Mouse (Mus musculus) spleen, postnatal 4 days (tissue): ENCODE measurements around the gene Fgf8.

Experiments
- DNase-seq, 2 experiments: peaks; one replicate each; pipeline ENCODE4 v3.0.0; 2022; ENCODE audit warnings: low spot score in 2 of 2

Fgf8 gene

DNA sequence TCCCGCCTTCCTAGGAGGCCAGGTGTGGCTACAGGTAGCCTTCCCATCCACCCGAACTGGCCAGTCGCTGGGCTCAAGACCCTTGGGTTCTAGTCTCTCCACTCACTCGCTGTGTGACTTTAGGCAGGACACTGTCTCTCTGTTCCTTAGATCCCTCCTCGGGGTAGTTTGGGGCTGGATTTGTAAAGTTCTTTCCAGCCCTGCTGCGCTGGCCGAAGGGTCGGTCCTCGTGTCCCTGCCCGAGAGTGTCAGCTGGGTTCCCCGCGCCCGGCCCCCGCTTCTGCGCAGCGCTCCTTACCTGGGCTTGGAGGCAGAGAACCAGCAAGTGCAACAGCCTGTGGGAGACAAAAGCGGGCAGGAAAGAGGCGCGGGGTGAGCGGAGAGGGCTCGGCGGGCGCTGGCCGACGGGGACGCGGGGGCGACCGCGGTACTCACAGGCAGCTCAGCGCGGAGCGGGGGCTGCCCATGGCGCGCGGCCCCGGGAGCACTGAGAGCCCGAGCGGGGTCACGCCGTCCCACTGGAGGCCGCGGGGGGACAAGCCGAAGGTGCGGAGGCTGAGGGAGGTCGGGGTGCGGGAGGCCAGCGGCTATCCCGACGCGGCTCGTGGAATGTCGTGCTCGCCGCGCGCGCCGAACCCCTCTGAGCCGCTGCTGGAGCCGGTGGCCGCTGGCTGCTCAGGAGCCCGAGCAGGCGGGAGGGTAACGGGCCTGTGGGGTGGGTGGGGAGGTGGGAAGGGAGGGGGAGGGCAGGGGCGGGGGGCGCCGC is at the start of gene Fgf8:
Fgf8 (minus strand) TSS at position 698 of the 766 bp plus-strand sequence.
- DNase-seq = no peak

DNA sequence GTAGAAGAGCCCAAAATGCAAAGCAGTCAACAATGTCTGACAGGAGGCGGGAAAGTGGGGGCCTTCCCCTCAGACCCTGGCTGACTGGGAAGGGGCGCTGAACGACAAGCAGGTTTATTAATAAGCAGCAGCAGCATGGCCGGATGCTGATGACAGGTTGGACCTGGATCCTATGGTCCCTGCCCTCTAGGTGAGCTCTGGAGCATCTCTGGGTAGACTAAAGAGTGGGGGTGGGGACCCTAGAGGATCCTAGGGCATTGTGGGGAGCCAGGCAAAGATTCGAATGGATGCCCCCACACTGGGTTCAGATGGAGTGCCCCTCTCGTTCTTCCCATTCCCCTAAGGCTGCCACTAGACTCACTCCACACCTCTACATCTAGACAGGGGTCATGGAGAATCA is 49.7 kb upstream of the Fgf8 start:
- DNase-seq = no peak

DNA sequence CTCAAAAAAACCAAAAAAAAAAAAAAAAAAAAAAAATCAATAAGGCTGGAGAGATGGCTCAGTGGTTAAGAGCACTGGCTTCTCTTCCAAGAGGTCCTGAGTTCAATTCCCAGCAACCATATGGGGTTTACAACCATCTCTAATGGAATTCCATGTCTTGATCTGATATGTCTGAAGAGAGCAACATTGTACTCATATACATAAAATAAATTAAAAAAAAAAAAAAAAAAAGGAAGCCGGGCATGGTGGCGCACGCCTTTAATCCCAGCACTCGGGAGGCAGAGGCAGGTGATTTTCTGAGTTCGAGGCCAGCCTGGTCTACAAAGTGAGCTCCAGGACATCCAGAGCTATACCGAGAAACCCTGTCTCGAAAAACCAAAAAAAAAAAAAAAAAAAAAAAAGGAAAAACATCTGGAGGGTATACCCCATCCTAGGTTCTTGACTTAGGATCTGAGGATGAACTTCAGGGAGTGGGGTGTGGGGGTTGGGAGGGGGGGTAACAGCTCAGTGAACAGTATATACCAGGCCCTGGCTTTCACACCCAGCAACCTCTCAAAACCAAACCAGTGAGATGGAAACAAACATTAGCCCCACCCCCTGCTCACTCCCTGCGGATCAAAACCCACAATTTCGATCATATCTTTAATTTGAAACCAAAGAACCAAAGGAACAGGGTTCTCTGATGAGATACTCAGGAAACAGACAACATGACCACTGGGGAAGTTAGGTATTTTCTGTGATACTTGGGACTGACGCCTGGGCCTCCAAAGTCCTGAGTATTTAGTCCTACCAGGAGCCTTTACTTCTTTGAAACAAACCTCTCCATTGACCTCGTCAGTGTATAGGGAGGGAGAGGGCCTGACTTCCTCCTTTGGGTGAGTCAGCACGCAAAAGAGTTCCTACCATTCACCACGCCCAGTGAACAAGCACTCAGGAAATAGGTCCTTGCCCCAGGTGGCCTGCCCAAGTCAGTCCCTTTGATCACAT is 47.5 kb upstream of the Fgf8 start:
- peak in 1 of 2 experiments; percentile 54 for DNase-seq

DNA sequence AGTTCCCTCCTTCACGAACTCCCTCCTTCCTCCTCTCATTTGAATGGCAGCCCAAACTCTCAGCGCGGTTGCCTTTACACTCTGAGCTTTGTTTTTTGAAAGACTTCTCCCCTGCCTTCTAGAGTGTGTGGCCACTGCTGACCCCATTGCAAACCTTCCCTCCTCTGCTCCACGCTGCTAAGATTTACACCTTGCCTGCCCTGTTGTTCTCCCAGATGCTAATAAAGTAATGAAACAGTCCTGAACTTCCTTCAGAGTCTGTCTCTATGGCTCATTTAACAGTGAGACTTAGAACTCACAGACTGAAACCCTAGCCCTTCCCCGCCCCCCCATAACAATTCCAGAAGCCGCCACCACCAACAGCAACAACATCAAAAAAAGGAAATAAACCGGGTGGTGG is 46.6 kb upstream of the Fgf8 start:
- no peak for DNase-seq

DNA sequence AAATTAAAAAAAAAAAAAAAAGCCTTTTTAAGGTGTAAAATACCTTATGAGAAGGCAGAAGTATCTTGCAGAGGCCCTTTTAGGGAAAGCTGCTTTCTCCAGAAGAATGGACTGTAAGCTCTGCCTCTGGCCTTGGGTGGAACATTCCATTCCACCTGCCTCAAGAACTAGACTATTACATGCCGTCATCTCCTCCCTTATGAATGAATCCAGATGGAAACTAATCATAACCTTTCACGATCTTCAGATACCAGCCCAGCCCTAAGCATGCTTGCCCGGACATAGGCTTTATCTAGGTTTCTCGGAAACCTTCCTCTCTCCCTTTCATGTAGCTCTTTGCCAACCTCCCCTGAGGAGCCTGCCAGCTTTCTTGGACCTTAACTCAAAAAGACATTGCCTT is 45.6 kb upstream of the Fgf8 start:
- DNase-seq = no peak

DNA sequence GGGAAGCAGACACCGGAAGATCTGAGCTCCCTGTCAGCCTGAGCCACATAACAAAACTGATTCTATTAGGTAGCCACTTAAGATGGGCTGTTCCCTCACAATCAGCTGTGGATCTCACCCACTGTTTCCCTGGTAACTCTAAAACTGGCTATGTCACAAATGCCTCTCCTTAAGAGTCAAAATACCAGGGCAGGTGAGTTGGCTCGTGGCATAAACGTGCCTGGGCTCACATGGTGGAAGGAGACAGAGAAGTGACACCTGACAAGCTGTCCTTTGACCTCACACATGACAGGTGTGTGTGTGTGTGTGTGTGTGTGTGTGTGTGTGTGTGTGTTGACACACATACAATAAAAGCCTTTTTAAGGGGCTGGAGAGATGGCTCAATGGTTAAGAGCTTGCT is 44.7 kb upstream of the Fgf8 start:
- no peak for DNase-seq

DNA sequence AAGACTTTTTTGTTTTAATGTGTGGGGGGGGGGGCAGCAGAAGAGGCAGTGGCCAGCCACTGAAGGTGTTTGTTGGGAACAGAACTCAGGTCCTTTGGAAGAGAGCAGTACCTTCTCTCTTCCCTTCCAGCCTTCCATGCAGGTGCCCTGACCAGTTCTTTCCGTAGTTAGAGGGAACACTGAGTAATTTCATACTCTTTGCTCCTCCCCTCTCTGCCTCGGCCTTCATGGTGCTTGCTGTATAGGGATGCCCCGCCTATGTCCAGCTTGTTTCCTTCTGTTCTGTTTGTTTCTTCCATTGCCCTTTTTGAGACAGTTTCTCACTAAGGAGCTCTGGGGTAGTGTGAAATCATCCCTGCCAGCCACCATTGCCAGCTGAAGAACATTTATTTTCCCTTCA is 42.8 kb upstream of the Fgf8 start:
- DNase-seq = no peak

DNA sequence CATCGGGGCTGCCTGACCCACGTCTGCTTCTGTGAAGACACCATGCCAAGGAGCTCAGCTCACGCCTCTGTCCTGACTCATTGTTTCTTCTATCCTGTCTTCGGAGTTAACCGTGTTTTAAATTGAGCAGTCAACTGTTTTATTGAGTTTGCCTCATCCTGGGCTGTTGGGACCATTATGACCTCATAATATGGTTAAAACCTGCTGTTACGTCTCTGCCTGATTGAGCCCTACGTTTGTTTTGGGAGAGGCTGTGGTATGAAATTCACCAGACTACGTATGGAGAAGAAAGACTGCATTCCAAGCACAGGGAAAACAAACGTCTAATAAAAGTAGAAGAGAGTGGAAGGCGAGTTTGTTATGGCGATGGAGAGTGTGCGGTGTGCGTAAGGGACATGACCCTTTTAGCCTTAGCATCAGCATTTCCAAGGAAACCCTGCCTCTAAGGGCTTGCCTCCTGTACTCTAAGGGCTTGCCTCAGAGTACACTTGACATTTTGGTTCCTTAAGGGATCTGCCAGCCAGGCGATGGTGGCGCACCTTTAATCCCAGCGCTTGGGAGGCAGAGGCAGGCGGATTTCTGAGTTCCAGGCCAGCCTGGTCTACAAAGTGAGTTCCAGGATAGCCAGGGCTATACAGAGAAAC is 41.3 kb upstream of the Fgf8 start:
- DNase-seq = no peak

DNA sequence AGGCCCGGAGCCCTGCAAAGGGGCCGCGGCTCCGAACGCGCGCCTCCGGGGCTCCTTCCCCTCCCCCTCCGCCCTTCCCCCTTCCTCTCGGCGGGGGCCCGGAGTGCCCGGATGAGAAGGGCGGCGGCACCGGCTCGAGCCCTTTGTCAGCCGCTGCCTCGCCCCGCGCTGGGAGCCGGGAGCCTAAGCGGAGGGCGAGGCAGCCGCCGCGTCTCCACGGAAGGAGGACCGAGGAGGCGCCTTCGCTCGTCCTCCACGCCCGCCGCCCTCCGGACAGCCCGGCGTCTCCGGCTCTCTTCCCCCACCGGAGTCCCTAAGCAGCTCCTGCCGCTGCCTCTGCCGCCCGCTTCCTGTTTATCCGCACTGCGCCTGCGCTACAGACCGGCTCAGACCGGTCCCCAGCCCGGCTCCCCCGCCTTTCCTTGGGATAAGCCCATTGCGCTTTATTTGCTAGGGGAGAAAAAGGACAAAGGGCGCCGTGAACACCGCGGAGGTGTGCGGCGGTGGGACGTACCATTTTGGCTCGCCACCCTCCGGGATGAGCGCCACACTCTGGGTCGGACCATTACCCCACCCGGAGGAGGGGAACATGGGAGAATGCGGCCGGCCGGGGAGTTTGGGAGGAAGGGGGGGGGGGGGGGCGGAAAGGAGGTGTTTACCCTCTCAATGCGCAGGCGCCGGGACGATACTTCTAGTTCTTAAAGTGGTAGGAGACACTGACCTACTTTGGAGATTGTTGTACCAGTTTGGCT is 40.6 kb upstream of the Fgf8 start, which contains the start of gene Mgea5:
Mgea5 (minus strand) TSS at position 657 of the 752 bp plus-strand sequence.
- peak; percentile 98 to 99 for DNase-seq

DNA sequence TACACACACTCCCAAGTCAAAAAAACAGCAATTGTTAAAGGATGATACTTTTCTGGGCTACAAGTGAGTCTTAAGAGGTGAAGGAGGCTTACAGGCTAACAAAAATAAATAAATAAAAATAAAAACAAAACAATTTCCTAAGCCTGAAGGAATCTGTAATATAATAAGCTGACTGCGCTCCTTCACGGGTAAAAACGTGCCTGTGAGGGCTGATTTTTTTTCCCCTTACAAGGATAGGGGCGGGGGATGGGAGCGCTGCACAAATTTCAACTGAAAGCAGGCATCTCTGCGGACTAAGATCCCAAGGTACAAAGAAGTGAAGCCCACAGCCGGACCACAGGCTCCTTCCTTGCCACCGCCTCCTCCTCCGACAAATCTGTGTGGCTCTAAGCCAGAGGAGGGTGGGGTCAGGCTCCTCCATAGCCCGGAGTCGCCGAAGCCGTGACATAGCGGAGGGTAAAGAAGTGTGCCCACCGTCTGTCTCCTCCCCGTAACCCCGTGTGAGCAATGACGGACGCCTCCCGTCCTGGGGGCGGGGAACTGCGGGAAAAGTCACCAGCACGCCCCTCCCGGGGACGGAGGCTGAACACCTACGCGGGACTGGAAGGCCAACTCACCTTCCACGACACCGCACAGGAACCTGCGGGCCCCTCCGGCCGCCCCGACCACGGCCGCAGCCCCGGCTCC is 39.7 kb upstream of the Fgf8 start:
- DNase-seq = peak; percentile 78 to 86

DNA sequence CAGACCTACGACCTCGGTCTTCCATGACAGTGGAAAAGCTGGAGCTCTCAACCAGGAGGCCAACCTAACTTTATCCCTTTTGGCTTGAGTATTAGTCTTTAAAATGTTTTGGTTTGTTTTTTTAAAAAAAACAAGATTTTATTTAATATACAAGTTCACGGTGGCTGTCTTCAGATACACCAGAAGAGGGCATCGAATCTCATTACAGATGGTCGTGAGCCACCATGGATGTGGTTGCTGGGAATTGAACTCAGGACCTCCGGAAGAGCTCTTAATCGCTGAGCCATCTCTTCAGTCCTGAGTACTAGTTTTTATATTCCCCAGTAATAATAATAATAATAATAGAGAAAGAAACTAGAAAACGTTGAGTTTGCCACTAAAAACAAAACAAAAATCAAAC is 39.0 kb upstream of the Fgf8 start:
- no peak for DNase-seq

DNA sequence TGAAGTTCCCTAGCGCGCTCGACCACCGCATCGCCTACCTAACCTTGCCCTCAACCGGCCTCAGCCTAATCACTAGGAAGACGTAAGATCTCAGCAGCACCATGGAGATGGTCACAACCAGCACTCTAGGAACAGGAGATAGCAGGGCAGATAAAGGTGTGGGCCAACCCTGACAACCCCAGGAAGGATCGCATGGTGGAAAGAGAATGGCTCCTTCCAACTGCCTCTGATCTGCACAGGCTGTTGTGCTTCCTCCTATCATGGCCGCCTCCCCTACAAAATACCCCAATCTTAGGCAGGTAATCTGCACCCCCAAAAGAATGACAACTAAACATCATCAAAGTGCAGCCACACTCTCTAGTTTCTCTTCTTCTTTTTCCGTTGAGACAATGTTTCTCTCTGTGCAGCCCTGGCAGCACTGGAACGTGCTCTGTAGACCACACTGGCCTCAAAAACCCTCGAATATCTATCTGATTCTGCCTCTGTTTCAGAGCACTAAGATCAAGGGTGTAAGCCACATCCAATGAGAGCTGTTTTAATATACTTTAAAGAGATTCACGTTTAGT is 37.7 kb upstream of the Fgf8 start:
- DNase-seq = no peak

DNA sequence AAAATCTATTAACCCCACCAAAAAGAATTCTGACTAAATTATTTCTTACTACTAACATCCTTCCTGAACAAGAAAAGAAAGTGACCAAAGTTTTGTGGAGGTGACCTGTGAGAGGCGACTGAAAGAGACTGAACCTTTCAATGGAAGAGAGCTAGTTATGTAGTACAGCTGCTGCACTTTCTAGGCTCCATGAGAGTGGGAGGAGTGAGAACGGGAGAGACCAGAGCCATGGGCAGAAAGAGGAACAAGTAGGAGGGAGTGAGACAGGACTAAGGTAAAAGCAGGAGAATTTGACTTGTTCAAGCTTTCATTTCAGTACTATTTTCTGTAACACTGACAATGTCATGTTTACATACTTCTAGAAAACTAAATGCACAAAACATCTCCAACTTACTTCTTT is 32.8 kb upstream of the Fgf8 start:
- no peak for DNase-seq

DNA sequence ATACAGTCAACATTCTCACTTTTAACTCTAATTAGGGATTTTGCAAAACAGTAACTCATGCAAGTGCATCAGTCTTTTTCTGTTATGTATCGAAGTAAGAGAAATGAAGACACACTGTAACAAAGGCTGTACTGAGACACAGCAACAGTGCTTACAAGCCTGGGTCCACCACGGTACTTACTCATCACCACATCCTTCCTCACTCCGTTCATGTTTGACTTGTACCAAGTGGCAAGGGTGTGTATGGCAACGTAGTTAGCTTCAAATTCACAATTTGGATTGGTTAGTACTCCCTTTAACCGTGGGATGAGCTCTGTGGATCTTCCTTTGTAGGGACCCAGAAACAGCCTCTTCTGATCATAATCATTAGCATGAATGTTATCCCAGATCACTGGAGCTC is 28.8 kb upstream of the Fgf8 start:
- no peak for DNase-seq

DNA sequence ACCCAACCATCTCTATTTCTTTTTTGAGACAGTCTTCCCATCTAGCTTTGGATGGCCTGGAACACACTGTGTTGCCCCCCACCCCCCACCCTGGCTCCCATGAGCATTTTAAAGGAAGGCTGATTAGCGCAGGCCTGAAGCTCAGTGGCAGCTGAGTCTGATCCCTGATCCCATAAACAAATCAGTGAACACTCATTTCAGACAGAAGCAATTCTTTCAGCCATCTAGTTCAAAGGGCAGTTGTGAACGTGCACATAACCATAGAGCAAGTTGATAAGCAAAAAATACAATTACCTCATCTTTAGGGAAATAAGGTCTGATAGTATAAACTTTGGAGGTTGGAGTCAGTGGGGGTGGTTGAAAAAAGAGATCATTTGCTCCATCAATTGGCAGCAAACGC is 18.1 kb upstream of the Fgf8 start:
- no peak for DNase-seq

DNA sequence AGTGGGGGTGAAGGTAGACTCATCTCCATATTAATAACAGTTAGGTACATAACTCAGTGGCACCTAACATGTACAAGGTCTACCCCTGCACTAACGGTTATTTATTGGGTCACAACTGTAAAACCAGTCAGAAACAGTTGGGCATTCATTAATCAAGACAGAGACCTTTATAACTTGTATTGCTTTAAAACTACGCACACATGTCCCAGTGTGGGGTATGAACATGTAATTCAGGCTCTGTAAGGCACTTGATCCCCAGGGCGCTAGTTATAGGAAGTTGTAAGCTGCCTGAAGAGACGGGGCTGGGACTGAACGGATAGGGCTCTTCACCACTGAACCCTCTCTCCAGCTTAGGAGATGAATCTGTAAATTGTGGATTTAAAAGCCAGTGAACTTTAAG is 16.0 kb upstream of the Fgf8 start:
- DNase-seq = no peak

DNA sequence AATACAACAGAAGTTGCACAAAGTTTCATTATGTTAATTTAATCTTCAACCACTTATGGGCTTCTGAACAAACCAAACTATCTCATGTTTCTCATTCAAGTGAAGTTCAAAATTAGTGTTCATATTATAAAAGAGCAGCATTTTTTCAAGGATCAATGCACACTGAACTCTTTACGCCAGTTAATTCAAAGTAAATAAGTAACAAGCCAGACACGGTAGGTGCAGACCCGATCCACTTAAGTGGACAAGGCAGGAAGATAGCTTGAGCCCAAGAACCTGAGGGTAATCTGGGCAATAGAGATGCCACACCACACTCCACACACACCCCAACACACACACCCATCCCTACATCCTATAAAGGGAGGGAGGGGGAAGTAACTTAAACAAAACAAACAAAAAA is 10.8 kb upstream of the Fgf8 start:
- DNase-seq = no peak

DNA sequence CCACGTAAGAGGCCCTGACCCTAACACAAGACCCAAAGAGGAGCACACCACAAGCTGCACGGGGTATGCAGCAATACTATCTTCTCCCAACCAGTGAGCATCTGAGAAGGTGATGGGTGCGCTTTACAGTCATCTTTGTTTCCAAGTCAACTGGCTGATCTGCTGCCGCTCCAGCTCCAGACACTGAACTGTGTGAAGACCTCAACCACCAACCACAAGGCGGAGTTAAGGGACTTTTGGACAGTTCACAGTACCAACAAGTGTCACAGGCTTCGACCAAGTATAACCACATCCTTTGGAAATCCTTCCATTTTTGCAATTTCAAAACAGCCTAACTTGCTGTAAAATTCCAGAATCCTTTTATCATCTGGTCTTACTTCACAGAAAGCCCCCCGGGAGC is 9.2 kb upstream of the Fgf8 start:
- no peak for DNase-seq

DNA sequence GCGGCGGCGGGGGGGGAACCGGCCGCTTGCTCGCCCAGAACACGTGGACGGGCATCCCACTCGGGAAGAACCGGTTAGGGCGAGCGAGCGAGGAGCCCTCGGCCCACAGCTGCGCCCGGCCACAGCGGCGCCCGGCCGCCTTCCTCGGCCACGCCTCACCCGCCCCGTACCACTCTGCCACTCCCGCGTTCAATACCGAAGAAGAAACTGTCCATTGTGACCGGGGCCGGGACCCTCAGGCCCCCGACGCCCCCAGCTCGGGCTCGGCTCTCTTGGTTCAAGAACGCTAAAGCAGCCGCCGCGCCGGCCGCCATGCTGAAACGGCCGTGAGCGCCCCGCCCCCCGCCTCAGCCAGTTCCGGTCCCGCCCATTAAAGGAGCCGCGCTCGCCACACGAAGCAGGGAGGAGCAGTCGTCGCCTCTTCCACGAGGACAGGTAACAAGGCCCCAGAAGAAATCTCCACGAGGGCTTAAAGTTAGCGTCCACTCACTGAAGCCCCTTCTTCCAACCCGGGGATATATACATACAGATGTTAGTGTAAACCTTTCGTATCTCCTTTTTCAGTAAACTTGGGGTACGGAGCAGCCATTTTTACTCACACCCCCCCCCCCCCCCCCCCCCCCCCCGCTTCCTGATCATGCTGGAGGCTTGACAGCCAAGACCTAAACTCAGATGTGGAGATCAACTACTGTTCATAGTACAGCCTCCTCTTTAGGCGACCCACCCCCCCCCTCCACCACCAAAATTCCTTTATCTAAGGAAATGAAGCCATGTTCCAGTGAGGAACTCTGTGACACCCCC is 6.7 kb upstream of the Fgf8 start, which contains the start of gene Npm3:
Npm3 (minus strand) TSS at position 349 of the 801 bp plus-strand sequence.
- peak; percentile 86 to 95 for DNase-seq
